Mouse (Mus musculus) lung, postnatal 0 days (tissue): ENCODE results near the gene Gm9268.

ENCODE experiments used
- CTCF ChIP-seq: IDR thresholded peaks from 2 replicates; pipeline ENCODE4 v1.5.1; 2016; ENCODE audit warnings: antibody characterized with exemption, mild to moderate bottlenecking
- EP300 ChIP-seq: IDR thresholded peaks from 2 replicates; pipeline ENCODE4 v1.6.1; 2016; ENCODE audit warnings: antibody characterized with exemption, mild to moderate bottlenecking, control low read depth

DNA sequence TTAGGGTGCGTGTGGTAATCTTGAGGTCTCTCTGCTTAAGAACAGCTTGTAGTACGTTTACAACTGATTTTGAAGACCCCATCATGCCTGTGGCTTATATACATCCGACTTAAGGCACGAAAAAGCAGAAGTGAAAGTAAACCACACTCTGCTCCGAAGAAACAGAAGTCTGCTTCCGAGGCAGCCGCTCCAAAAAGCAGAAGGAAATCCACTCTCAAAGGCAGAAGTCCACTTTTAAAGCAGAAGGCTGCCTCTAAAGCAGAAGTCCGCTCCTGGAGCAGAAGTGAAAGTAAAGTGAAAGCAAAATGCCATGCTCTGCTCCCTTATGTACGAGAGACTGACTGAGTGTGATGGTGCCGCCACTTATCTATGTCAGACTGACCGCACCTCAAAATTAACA lies 38.5 kb upstream of the Gm9268 start:
- no peak for TF ChIP-seq CTCF
- no peak for TF ChIP-seq EP300
